Mouse (Mus musculus) cerebellum, postnatal 14 days (tissue): Measurements from ENCODE around the gene Ppp1r1a.

ENCODE experiments used
- DNase-seq, 2 experiments: peaks; one replicate each; pipeline ENCODE4 v3.0.0; 2021; ENCODE audit warnings: mixed read lengths in 2 of 2

The Ppp1r1a gene

DNA sequence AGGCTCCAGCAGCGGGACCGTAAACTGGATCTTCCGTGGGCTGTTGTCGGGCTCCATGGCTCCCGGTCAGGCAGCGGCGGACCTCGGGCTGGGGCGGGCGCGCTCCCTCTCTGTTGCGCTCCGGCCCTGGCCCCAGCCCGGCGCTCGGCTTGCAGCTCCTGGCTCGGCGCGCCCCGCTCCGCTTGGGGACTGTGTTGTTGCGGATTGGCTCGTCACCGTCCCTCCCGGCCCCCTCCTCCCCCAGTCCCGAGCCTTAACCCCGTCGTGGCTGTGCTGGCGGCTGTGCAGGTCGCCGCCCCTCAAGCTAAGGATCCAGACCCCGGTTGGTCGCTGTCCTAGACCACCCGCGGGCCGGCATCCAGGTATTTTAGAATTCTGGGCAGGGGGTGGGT, at the start of gene Ppp1r1a:
Gene Ppp1r1a, minus strand, starts transcription at position 182 of the 392 bp plus-strand sequence.
- peak; percentile 89 to 90 for DNase-seq

DNA sequence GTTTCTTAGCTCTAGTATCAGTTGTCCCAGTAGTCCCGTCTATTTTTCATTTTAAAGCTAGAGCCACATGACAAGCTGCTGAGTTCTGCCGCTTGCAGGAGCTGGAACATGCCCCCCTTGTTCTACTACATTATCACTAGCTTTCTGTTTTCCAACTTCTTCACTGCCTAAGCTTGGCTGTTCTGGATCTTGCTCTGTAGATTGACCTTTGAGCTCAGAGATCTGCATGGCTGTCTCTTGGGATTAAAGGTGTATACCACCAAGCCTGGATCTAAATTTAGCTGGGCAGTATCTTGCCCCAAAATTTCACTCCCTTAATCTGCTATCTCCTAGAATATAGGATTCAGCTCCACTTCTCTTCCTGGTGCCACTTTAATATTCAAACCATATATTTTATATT, 48.1 kb upstream of the Ppp1r1a start:
- no peak for DNase-seq

DNA sequence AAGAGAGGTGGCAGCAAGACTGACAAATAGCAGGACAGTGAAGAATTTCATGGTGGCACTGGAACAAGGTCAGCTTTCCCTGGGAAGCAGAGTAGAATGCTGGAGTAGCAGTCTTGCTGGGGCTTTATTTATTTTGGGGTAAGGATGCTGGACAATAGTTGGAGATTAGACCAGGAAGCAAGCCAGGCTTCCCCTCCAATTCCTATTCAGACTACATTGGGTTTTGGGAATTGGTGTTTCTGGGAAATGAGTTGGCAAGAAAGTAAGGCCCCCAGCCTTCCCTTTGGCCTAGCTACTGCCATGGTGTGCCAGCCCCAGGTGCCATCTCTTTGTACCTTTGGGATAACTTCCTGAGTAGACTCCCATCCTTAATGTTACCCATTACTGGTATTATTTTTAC, 27.2 kb upstream of the Ppp1r1a start, which contains the start of gene Glycam1:
Gene Glycam1, minus strand, starts transcription at position 101 of the 400 bp plus-strand sequence.
- DNase-seq: no peak

DNA sequence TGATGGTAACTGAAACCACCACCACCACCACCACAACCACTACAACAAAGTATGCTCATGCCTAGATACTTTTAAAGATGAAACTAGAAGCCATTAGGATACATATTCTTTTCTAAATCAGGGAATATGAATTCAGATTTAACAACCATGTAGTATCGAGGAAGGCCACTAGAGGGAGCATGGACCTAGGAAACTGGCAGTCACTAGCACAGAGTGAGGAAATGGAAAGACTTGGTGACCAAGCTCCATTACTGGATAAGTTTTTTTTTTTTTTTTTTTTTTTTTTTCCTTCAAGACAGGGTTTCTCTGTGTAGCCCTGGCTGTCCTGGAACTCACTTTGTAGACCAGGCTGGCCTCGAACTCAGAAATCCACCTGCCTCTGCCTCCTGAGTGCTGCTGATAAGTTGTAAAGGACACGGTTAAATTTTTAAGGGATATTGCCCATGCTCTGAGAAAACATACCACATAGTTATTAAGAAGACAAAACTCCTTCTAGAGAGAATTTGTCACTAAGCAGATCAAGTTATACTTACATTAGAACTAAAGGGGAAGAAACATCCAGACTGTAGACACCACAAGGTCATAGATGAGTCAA, 14.4 kb upstream of the Ppp1r1a start:
- DNase-seq: peak; percentile 80 to 83

DNA sequence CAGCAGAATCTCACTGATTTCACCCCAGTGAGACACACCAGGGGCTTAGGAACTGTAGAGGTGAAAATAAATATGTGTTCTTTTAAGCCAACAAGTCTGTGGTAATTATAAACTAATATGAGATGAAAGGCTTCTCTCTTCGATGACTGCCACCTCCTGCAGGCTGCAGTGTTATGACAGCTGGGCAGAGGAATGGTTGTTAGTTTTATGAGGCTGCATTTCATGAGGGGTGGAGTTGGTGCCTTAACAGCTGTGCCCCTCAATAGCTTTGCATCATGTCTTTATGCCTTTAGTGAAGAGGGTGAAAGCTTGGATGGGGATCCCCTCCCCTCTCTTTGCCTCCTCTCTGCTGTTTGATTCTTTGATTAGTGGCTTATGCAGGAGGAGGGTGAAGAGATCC, 13.2 kb upstream of the Ppp1r1a start:
- no peak for DNase-seq

DNA sequence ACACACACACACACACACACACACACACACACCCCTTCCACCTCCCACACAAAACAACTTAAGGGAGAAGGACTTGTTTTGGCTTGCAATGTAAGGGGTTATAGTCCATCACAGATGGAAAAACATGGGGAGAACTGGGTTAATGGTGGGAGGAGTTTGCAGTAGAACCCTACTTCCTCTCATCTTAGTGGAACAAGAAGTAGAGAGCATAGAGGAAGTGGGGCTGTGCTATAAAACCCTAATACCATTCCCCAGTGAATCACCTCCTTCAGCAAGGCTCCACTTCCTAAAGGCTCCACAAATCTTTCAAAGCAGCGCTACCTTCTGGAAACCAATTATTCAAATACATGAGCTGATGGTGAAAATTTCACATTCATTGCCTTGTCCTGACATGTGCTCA, 11.7 kb upstream of the Ppp1r1a start:
- no peak for DNase-seq

DNA sequence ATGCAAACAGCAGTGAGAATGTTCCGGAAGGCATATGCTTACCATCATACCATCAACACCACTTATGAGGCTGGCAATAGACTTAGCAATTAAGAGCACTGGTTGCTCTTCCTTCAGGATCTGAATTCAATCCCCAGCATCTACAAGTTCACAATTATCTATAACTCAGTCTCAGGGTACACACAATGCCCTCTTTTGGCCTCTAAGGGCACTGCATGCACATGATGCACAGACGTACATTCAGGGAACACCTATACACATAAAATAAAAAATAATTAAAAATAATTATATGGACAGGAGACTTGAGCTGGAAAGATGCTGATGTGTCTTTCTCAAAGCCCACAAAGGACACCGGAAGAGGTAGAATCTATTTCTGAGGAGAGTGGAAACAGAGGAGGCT, 10.2 kb upstream of the Ppp1r1a start:
- DNase-seq: peak in 1 of 2 experiments; percentile 8

DNA sequence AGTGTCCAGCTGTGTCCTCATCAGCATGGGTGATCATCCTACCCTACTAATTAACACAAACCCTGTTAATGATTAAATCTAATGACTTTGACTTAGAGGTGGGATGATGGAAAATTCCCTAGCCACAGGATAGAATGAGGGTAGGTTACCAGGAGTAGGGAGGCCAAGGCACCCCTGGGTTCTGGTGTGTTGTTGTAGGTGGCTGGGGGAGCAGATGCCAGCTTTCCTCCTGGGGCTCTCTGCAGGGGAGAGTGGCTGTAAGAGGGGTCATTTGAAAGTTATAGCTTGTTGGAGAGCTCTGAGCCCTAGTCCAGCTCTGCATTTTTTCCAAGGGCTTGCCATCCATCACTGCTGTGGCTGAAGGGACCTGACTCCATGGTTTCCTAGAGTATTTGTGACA, 4.7 kb upstream of the Ppp1r1a start:
- DNase-seq: no peak

DNA sequence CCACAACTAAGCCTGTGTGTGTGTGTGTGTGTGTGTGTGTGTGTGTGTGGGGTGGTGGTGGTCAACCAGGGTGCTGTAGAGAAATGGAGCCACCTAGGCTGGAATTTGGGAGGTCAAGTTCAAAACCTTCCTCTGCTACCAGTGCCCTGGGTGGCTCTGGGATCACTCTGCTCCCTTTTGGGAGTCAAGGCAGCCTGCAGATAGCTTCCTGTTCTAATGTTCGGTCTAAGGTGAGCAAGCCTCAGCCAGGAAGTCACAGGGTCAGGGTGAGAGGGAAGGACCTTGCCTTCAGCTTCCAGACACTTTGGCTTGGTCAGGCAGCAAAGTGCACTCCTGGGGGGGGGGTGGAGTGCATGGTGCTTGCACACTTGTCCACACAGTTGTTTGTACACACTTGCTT, 2.8 kb upstream of the Ppp1r1a start:
- DNase-seq: no peak

DNA sequence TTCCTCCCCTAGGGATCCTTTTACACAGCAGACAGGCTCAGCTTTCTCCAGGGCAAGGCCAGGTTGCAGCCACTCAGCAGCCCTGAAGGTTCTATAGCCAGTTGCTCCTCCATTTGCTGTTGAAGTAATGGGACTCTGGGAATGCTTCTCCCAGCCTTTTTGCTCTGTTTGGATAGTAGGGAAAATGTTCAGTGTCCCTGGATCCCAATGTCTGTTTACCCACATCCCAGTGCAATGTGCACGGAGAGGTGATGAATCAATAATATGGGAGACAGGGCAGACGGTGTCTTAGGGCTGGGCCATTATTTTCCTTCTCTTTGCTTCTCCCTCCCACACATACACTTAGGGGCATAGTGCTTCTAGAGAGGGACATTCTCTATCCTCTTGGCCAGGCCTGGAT, 1.5 kb upstream of the Ppp1r1a start:
- no peak for DNase-seq

DNA sequence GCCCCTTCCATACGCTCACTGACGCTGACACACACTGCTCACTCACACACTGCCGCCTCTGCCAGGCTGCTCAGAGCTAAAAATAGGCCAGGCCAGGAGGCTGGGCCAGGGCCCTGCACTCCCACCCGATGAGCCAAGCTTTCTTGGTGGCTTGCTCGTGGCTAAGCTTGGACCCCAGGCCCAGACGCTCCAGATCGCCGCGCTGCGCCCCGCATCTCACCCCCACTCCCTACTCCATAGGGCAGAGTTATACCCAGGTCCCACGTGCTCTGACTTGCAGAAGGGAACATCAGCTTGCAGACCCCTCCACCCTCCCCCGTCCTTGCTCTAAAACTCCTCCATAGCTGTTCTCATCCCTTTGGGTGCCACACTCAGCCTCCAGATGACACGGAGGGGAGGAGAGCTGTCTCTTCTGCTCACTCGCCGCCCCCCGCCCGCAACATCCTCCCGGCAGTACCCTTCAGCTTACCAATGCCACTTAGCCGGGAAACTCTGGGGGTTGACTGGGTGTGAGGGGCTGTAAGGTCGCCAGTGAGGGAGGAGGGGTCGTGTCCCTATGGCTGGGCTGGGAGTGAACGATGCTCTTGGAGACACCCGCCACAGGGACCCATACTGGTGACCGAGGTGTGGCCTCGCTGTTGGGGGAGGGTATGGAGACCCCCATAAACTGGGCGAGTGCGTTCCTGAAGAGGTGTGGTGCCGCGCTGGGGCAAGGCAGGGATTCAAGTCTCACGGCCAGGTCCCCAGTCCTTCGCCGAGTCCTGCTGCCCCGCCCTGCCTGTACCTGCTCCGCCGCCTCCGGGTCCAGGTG, 587 bp downstream of the Ppp1r1a start:
- peak; percentile 78 to 81 for DNase-seq

DNA sequence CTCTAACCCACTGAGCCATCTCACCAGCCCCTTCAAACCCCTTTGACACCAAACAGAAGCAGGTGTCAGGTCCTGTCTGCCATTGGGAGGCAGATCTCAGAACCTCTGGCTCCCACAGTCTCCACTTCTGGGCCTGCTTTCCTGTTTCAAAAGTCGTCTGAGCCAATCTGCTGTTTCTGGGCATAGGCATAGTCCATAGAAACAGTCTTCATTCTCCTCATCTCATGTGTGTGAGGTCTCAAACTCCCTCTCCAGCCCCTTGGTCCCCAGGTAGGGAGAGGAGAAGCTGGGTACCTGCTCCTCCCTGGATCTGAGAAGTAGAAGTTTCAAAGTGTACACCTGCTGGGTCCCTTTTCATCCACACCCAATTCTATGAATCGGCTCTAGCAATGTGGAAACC, 1.3 kb downstream of the Ppp1r1a start:
- DNase-seq: peak in 1 of 2 experiments; percentile 16

DNA sequence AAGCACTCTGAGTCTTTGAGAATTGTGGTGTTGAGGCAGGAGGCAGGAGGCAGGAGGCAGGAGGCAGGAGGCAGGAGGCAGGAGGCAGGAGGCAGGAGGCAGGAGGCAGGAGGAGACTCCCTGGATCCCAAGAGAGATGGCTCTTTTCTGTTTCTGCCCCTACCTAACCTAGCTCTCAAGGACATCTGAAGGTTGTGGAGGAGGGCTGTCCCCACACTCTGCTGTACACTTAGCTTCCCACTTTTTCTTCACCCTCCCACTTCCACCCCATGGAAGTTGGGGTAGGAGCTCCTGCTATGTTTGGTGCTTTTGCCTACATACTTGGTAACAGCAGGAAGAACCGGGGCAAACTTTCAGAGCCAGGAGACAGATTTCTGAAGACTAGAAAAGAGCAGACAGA, 2.0 kb downstream of the Ppp1r1a start:
- DNase-seq: no peak

DNA sequence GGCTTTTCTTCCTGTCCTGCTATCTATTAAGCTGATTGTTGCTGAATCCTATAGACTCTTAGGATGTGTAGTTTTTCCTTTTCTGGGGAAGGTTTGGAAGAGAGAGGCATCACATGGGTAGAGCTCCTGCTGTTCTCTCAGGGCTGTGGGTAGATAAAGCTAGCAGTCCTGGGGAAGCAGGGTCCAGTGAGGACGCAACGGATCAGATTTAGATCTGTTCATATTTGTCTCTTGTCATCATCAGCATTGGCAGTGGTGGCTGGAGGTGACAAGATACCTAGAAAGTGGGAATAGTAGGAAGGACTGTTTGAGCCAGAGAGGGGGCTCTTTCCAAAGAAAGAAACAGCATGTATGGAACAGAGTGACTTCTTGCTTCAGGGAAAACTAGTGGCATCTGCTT, 2.8 kb downstream of the Ppp1r1a start:
- no peak for DNase-seq

DNA sequence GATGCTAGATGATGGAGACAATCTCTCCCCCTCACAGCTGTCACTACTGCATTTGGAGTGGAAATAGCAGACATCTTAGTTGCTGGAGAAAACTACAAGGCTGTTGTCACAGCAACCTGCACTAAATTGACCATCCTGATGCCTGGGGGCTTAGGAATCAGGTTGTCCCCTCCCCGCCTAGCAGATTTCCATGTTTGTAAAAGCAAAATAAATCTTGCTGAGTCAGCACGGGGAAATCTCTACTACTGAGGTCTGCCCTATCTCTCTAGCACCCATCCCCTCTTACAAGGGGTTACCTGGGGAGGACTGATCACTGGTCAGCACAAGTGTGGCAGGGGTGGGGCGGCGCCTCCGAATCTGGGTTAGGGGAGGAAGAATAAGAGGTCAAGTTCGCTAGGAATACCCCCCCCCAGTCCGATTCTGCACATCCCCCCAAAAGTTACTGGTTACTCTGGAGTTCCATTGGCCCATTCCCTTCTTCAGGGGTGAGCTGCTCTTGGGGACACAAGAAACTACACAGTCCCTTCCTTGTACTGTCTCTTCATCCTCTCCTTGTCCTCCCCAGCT, 3.7 kb downstream of the Ppp1r1a start:
- no peak for DNase-seq

DNA sequence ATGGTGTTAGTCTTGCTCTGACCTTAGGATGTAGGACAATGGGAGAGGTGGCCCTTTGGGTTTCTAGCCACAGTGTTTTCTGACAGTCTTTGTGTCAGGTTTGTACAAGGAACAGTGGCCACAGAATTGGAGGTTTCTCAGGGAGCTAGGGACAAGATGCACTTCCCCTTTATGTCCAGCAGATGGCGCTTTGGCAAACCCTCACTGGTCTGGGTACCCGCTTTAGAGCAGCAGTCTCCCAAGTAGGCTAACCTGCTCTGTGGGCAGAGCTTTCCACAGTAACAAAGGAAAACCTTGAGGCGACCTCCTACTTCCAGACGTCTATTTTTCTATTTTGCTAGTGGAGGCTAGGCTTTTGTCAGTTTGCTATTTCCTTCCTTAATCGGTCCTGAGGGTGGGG, 7.4 kb downstream of the Ppp1r1a start:
- peak; percentile 77 to 84 for DNase-seq

DNA sequence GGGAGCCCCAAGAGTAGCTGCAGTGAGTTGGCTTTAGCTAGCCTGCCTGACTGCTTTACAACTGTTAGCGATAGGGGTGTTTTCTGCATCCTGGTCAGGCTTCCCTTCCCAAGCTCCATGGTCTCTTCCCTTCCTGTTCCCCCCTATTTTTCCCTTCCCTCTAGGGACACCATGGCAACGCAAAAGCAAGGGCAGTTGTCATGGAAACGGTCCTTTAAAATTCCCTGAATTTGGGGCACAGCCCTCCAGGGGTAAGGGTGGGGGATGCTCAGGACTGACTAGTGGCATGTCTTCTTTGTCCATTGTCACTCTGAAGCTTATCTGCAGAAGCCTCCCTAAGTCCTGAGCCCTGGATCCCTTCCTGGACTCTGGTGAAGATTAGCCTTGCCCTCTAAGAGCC, 14.6 kb downstream of the Ppp1r1a start:
- no peak for DNase-seq

DNA sequence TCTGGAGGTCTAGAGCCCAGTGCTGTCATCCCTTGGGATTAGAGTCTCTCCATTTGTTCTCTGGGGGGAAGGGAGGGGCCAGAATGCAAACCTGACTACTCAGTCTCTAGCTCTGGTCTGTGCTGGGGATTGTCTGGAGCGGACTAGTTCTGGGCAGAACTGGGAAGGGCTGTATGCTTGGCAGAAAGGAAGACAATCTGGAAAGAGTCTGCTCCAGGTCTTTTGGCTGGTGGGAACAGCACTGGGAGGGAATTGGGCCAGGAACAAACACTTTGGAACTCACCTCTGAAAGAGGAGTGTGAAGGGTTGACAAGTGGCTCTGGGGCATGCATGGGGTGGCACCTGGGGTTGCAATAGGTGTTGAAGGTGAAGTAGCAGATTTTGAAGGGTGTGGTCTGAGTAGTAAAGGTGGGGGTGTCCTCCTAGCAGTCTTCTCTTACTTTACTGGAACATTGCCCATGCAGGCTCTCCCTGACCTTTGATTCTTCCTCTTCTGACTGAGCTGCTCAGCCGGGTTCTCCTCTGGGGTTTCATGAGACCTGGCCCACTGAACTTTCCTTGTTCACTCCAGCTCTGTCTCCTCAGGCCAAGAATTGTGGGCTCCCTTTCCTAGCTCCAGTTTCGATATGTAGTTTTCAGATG, 15.2 kb downstream of the Ppp1r1a start:
- peak; percentile 63 to 67 for DNase-seq

DNA sequence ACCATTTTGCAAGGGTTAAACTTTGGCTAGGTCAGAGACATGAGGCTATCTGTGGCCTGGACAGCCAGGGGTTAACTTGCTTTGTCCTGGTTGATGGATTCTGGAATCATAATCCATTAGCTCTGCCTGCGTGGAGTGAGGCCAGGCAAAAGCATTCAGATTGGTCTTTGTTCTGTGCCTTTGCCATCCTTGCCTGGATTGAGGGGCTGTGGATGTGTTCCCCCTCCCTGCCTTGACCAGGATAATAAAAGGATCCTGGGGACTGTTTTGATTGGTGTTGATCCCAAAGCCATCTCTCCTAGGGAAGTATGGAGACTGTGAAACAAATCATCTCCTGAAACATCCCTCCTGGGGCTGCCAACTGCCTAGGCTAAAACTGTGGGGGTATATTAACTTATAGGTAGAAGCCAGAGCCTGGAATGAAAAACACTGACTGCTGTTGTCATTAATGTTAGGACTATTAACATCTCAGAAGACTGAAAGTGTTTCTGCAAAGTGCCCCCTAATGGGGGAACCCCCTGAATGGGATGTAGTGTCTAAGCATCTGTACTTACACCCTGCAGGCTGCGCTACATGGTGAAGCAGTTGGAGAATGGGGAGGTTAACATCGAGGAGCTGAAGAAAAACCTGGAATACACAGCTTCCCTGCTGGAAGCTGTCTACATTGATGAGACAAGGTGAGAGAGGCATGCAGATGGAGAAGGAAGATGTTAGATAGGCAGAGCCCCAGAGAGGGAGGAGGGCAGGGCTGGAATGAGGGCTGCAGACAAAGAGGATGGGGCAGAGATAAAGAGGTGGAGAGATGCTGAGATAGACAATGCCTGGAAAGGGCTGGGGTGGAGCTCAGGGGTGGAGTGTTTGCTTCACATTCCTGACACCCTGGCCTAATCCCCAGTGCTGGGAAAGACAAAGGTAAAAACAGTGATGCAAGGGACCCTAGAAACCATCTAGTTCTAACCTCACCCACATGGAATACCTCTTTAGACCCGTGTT, 18.1 kb downstream of the Ppp1r1a start:
- peak; percentile 62 to 71 for DNase-seq

DNA sequence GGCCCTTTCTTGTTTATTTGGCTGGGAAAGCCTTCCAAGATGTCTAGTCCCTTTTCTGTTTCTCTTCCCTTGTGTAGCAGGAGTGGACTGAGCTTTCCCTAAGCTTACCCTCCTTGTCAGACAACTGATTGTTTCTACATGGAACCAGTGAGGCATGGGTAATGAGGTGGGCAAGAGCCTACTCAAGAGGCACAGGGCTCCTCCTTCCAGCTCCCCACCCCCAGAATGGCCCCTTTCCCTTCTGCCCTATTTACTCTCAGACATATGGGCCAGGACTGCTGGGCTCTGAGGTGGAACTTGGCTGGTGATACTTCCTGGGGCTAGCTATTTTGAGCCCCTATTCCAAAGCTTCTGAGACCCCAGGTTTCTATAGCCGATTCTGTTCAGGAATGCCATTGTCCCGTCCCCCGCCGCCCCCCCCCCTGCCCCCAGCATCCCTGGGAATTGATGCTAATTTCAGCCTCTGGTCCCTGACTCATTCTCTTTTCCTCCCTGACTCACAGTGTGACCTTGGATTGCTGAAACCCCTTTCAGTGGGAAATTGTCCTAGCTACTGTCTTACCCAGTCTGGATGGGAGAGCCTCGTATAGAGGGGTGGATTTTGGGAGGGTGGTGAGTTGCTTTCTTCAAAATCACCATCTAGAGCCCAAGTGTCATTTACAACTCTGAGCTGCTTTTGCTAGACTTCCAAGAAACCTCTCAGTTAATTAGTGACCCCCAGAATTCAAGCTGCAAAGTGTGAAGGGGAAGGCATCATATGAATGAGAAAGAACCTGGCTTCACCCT, 19.0 kb downstream of the Ppp1r1a start:
- DNase-seq: peak; percentile 86 to 88

DNA sequence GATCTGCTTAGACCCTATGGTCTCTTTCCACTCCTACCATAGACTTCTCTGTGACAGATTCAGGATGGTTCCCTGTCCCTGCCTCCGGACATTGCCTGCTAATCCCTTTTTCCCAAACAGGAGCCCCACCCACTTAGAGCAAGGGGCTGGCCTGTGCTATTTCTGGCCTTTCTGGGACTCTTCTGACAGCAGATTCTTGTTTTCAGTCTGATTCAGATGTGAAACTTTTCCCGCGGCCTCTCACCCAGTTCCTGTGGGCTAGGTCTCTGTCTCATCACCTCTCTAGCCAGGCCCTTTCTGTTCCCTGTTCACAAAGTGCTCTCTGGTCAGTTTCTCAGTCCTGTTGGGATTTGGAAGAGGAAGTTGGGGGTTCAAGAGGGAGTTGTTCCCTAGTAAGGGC, 22.9 kb downstream of the Ppp1r1a start:
- DNase-seq: no peak

DNA sequence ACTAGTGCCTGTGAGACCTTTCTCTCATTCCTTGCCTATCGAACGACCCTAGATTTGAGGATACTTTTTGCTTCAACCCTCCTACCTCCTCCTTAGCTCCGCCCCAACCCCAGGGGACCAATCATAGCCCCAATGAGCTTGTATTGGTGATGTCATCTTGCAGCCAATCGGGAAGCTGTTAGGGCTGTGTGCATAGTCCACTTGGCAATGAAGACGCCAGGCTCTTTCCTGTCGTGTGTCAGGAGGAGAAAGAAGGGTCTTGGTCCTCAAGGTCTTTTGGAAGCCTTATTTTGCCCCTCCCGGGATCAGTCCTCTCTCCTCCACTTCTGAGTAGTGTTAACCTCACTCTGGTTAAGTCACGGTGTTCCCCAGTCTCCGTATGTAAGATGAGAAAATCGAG, 23.7 kb downstream of the Ppp1r1a start:
- DNase-seq: peak; percentile 92 to 95
